Mouse (Mus musculus): ENCODE data around the gene Gm21887.
A peak's percentile ranks its signal among the peaks of the same experiment; 100 is the strongest.
"Not testable (repeated sequence)": the region's sequence is repeated elsewhere in the genome, so short reads cannot be mapped to it uniquely, and the experiment has no call there.

Gm21887 gene

GRCm38 (mm10) chrX:169998559-169999219 is 10.8 kb upstream of the Gm21887 start:
- not testable (repeated sequence) for DNase-seq

- peak; percentile 67 for DNase-seq
Measured at GRCm38 (mm10) chrX:169999226-169999883, 10.1 kb upstream of the Gm21887 start.

GRCm38 (mm10) chrX:169999912-170000641 is 9.4 kb upstream of the Gm21887 start:
- DNase-seq: not testable (repeated sequence)

GRCm38 (mm10) chrX:170000642-170001387 is 8.6 kb upstream of the Gm21887 start:
- DNase-seq: not testable (repeated sequence)

GRCm38 (mm10) chrX:170001388-170001695 is 8.1 kb upstream of the Gm21887 start:
- DNase-seq: not testable (repeated sequence)

GRCm38 (mm10) chrX:170002510-170003197 is 6.8 kb upstream of the Gm21887 start:
- not testable (repeated sequence) for DNase-seq

GRCm38 (mm10) chrX:170003536-170003935 is 5.9 kb upstream of the Gm21887 start:
- not testable (repeated sequence) for DNase-seq

GRCm38 (mm10) chrX:170004236-170004635 is 5.2 kb upstream of the Gm21887 start:
- not testable (repeated sequence) for DNase-seq

- not testable (repeated sequence) for DNase-seq
Measured at GRCm38 (mm10) chrX:170004793-170005192, 4.7 kb upstream of the Gm21887 start.

GRCm38 (mm10) chrX:170005194-170005593 is 4.3 kb upstream of the Gm21887 start:
- not testable (repeated sequence) for DNase-seq

- DNase-seq: not testable (repeated sequence)
Measured at GRCm38 (mm10) chrX:170005695-170006297, 3.7 kb upstream of the Gm21887 start.

- DNase-seq: not testable (repeated sequence)
Measured at GRCm38 (mm10) chrX:170006694-170007247, 2.7 kb upstream of the Gm21887 start.

GRCm38 (mm10) chrX:170007375-170008178 is 1.9 kb upstream of the Gm21887 start:
- not testable (repeated sequence) for DNase-seq

GRCm38 (mm10) chrX:170008179-170008467 is 1.3 kb upstream of the Gm21887 start:
- DNase-seq: not testable (repeated sequence)

- DNase-seq: not testable (repeated sequence)
Measured at GRCm38 (mm10) chrX:170008584-170008983, 875 bp upstream of the Gm21887 start.

- DNase-seq: peak; percentile 100
Measured at GRCm38 (mm10) chrX:170009801-170010221, 352 bp downstream of the Gm21887 start.

- DNase-seq: peak; percentile 82
Measured at GRCm38 (mm10) chrX:170010581-170011528, 1.4 kb downstream of the Gm21887 start.

GRCm38 (mm10) chrX:170011529-170011879 is 2.0 kb downstream of the Gm21887 start:
- DNase-seq: not testable (repeated sequence)

- DNase-seq: not testable (repeated sequence)
Measured at GRCm38 (mm10) chrX:170013421-170013820, 4.0 kb downstream of the Gm21887 start.

GRCm38 (mm10) chrX:170014038-170014437 is 4.6 kb downstream of the Gm21887 start:
- not testable (repeated sequence) for DNase-seq

Data from right cerebral cortex, adult 18-20 months (tissue).